Mouse (Mus musculus): ENCODE measurements around the gene Unc79. TPM values are rescaled to one million over a fixed set of nuclear protein-coding genes. Genes with fewer than 3 reads are reported as not detected.

Unc79 gene
- polyA plus RNA-seq, 1 experiment = 0.57 TPM

DNA sequence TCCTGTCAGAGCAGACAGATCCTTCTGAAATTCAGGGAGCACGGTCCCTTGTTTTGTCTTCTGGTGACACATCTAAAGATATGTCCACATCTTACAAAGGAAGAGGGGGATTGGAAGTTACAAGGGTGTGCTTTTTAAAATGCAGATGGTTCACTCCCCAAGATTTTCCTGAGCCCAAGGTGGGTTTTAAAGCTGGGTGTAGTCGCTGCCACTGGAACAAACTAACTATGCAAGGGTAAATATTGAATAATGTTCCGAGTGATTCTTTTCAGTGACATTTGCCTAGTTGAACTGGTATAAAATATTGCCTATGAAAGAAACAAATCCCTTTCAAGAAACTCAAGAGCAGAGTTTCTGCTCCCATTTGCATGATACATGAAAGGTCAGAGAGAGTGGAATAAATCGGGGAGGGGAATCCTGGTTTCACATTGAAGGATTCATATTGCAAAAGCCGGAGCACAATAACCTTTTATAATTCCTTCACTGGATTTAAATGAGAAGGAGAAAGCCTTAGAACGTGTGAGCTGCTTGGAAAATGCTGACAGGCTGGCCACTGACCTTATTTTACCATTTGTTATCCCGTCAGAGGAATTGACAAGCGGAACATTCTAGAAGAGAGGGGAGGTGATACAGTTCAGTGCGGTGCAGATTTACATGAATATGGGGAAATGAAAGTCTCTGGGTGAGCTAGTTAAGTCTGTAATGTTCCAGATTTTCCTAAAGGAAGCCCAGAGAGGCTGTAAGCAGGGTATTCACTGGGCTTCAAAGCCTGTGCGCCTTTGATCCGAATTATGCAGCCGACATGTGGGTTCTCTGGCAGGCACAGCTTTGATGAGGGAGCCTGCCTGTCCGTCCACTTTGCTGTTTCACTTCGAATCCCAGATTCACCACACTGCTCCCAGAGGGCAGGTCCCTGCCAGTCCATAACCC, 215.7 kb downstream of the Unc79 start:
- TF ChIP-seq CTCF (IDR thresholded peaks at IDR 0.05; ENCODE audit: control insufficient read depth, insufficient read depth, low read length) = no peak
- no peak for TF ChIP-seq POLR2A (IDR thresholded peaks at IDR 0.05; ENCODE audit: borderline replicate concordance, control insufficient read depth, low read depth, low read length)
- Histone ChIP-seq H3K27ac (ENCODE audit: control insufficient read depth, insufficient read depth, low read depth, low read length, poor library complexity) (no peak overlapping the region), H3K4me1 (ENCODE audit: control insufficient read depth, insufficient read depth, low read length) (no peaks in the 10 kb centered on the region), H3K4me3 (replicated peaks; ENCODE audit: control insufficient read depth, low read depth, low read length) (no peak overlapping the region)
- whole genome bisulfite sequencing = 78% methylated on average over 14 of the region's 14 CpGs

DNA sequence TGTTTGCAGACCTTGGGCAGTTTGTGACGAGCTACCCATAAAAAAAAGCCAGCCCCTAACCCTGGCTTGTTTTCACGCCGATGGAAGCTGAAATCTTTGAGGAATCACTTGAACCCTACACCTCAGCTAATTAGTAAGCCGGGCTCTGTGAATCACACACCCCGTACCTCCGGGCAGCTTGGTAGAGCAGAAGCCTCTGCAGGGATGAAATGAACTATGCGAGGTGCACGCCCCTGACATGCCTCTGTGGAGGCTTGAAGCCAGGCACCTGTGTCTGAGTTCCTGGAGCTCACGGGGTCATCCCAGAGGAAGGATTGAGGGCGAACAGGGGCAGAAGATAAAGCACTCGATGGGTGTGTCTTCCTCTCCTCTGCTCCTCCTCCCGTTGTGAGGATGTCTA, 220.2 kb downstream of the Unc79 start:
- TF ChIP-seq CTCF (IDR thresholded peaks at IDR 0.05; ENCODE audit: control insufficient read depth, insufficient read depth, low read length) = no peak
- no peak for TF ChIP-seq POLR2A (IDR thresholded peaks at IDR 0.05; ENCODE audit: borderline replicate concordance, control insufficient read depth, low read depth, low read length)
- Histone ChIP-seq H3K4me1 (ENCODE audit: control insufficient read depth, insufficient read depth, low read length) (no peaks in the 10 kb centered on the region), H3K4me3 (replicated peaks; ENCODE audit: control insufficient read depth, low read depth, low read length) (no peak overlapping the region), H3K27ac (ENCODE audit: control insufficient read depth, insufficient read depth, low read depth, low read length, poor library complexity) (no peak overlapping the region)
- 72% methylated on average over 12 of the region's 12 CpGs for WGBS

DNA sequence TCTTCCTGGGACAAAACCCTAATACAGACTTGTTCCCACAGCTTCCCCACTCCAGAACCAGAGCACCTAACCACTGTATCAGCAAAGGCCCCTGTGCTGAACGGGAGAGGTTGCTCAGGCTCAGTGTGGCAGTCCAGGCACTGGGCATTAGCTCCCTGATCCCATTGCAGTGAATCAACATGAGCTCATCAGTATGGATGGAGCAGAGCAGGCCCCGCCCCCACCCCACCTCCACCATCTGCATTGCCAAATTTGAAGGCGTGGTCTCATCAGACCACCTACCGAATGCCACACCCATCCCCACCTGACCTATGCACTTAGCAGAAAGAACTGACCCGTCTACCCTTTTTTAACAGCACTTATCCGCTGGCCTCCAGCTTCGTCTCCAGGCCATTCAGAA, 234.4 kb downstream of the Unc79 start:
- Histone ChIP-seq H3K4me3 (replicated peaks; ENCODE audit: control insufficient read depth, low read depth, low read length) (no peak overlapping the region), H3K4me1 (ENCODE audit: control insufficient read depth, insufficient read depth, low read length) (no peaks in the 10 kb centered on the region), H3K27ac (ENCODE audit: control insufficient read depth, insufficient read depth, low read depth, low read length, poor library complexity) (no peak overlapping the region)
- WGBS = 51% methylated on average over 7 of the region's 7 CpGs
- no peak for TF ChIP-seq POLR2A (IDR thresholded peaks at IDR 0.05; ENCODE audit: borderline replicate concordance, control insufficient read depth, low read depth, low read length)
- TF ChIP-seq CTCF (IDR thresholded peaks at IDR 0.05; ENCODE audit: control insufficient read depth, insufficient read depth, low read length) = no peak

DNA sequence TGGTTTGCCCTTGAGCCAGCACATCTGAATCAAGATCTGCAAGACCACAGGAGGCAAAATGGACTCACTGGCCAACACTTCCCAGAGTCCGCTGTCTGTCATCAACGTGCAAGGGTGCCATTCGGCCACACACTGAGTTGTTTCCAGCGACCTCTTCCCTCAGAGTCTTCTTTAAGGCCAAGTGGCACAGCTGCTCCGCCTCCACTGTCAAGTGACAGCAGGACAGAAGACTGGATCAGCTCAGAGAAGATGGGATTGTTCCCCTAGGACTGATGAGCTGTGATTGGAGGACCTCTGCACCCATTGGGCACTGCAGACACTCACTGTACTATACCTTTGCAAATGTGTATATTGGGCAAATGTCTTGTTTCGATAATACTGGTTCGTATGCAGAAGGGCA, 238.4 kb downstream of the Unc79 start:
- TF ChIP-seq POLR2A (IDR thresholded peaks at IDR 0.05; ENCODE audit: borderline replicate concordance, control insufficient read depth, low read depth, low read length) (no peak), CTCF (IDR thresholded peaks at IDR 0.05; ENCODE audit: control insufficient read depth, insufficient read depth, low read length) (no peak)
- Histone ChIP-seq H3K4me3 (replicated peaks; ENCODE audit: control insufficient read depth, low read depth, low read length) (no peak overlapping the region), H3K27ac (ENCODE audit: control insufficient read depth, insufficient read depth, low read depth, low read length, poor library complexity) (no peak overlapping the region), H3K4me1 (ENCODE audit: control insufficient read depth, insufficient read depth, low read length) (no peaks in the 10 kb centered on the region)
- 77% methylated on average over 7 of the region's 7 CpGs for WGBS

GRCm38 (mm10) chr12:103188223-103188622, 239.6 kb downstream of the Unc79 start:
- Histone ChIP-seq H3K4me3 (replicated peaks; ENCODE audit: control insufficient read depth, low read depth, low read length) (no peak overlapping the region), H3K27ac (ENCODE audit: control insufficient read depth, insufficient read depth, low read depth, low read length, poor library complexity) (no peak overlapping the region), H3K4me1 (ENCODE audit: control insufficient read depth, insufficient read depth, low read length) (no peaks in the 10 kb centered on the region)
- TF ChIP-seq CTCF (IDR thresholded peaks at IDR 0.05; ENCODE audit: control insufficient read depth, insufficient read depth, low read length) (no peak), POLR2A (IDR thresholded peaks at IDR 0.05; ENCODE audit: borderline replicate concordance, control insufficient read depth, low read depth, low read length) (no peak)
- WGBS = 66% methylated on average over 8 of the region's 8 CpGs

GRCm38 (mm10) chr12:103189771-103190170, 241.1 kb downstream of the Unc79 start:
- H3K4me3 ChIP-seq (replicated peaks; ENCODE audit: control insufficient read depth, low read depth, low read length) = no peak overlapping the region
- H3K27ac ChIP-seq (ENCODE audit: control insufficient read depth, insufficient read depth, low read depth, low read length, poor library complexity) = no peak overlapping the region
- 80% methylated on average over 12 of the region's 12 CpGs for WGBS
- H3K4me1 ChIP-seq (ENCODE audit: control insufficient read depth, insufficient read depth, low read length) = no peaks in the 10 kb centered on the region
- TF ChIP-seq POLR2A (IDR thresholded peaks at IDR 0.05; ENCODE audit: borderline replicate concordance, control insufficient read depth, low read depth, low read length) (no peak), CTCF (IDR thresholded peaks at IDR 0.05; ENCODE audit: control insufficient read depth, insufficient read depth, low read length) (no peak)

- Histone ChIP-seq H3K4me3 (replicated peaks; ENCODE audit: control insufficient read depth, low read depth, low read length) (no peak overlapping the region), H3K4me1 (ENCODE audit: control insufficient read depth, insufficient read depth, low read length) (no peaks in the 10 kb centered on the region), H3K27ac (ENCODE audit: control insufficient read depth, insufficient read depth, low read depth, low read length, poor library complexity) (no peak overlapping the region)
- WGBS = 56% methylated on average over 5 of the region's 5 CpGs
- TF ChIP-seq POLR2A (IDR thresholded peaks at IDR 0.05; ENCODE audit: borderline replicate concordance, control insufficient read depth, low read depth, low read length) = no peak
- no peak for TF ChIP-seq CTCF (IDR thresholded peaks at IDR 0.05; ENCODE audit: control insufficient read depth, insufficient read depth, low read length)
Observed at GRCm38 (mm10) chr12:103192996-103193395, 244.3 kb downstream of the Unc79 start.

- H3K27ac ChIP-seq (ENCODE audit: control insufficient read depth, insufficient read depth, low read depth, low read length, poor library complexity) = no peak overlapping the region
- H3K4me3 ChIP-seq (replicated peaks; ENCODE audit: control insufficient read depth, low read depth, low read length) = no peak overlapping the region
- H3K4me1 ChIP-seq (ENCODE audit: control insufficient read depth, insufficient read depth, low read length) = no peaks in the 10 kb centered on the region
- TF ChIP-seq CTCF (IDR thresholded peaks at IDR 0.05; ENCODE audit: control insufficient read depth, insufficient read depth, low read length) = no peak
- TF ChIP-seq POLR2A (IDR thresholded peaks at IDR 0.05; ENCODE audit: borderline replicate concordance, control insufficient read depth, low read depth, low read length) = no peak
- 35% methylated on average over 11 of the region's 11 CpGs for WGBS
Observed at GRCm38 (mm10) chr12:103202592-103203544, 254.2 kb downstream of the Unc79 start.

Measured in bone marrow, adult 2 months (tissue).